Mouse (Mus musculus): ENCODE data around the gene Ndufaf8. TPM values are rescaled to one million over a fixed set of nuclear protein-coding genes. Genes with fewer than 3 reads are reported as not detected.

Gene Ndufaf8
- total and polyA plus RNA-seq, 3 experiments = 10.4 to 60.0 (median 15.1) TPM

- Histone ChIP-seq H3K4me1 (ENCODE audit: insufficient read depth, low read depth, low read length) (peaks cover 9% of the 10 kb centered on the region), H3K36me3 (replicated peaks) (peaks cover 99% of the 10 kb centered on the region), H3K27me3 (ENCODE audit: insufficient read depth, low read length) (no peaks in the 10 kb centered on the region), H3K4me3 (ENCODE audit: low read depth, low read length) (no peak overlapping the region), H3K9me3 (replicated peaks) (no peaks in the 10 kb centered on the region)
- ATAC-seq (ENCODE audit: extremely low read depth, insufficient number of reproducible peaks, low FRiP score, poor library complexity, severe bottlenecking) = no peak
- TF ChIP-seq CTCF (IDR thresholded peaks at IDR 0.05; ENCODE audit: low read depth, low read length) = peak; percentile 31; the same call in 1 of the 2 replicates
- no peak for TF ChIP-seq GATA1 (IDR thresholded peaks at IDR 0.05; ENCODE audit: borderline replicate concordance, low read length)
- DNase-seq (ENCODE audit: low spot score) = no peak
Observed at GRCm38 (mm10) chr11:120120642-120121420, 22.1 kb downstream of the Ndufaf8 start.

- ATAC-seq (ENCODE audit: extremely low read depth, insufficient number of reproducible peaks, low FRiP score, poor library complexity, severe bottlenecking) = no peak
- H3K9me3 ChIP-seq (replicated peaks) = no peaks in the 10 kb centered on the region
- H3K4me1 ChIP-seq (ENCODE audit: insufficient read depth, low read depth, low read length) = peaks cover 12% of the 10 kb centered on the region
- H3K27me3 ChIP-seq (ENCODE audit: insufficient read depth, low read length) = no peaks in the 10 kb centered on the region
- H3K36me3 ChIP-seq (replicated peaks) = peaks cover 98% of the 10 kb centered on the region
- H3K4me3 ChIP-seq (ENCODE audit: low read depth, low read length) = no peak overlapping the region
- DNase-seq (ENCODE audit: low spot score) = no peak
- TF ChIP-seq GATA2 (IDR thresholded peaks at IDR 0.05; ENCODE audit: borderline replicate concordance, low read depth, low read length) = no peak
- TF ChIP-seq TAL1 (conservative IDR thresholded peaks at IDR 0.05; ENCODE audit: low read depth, low read length) = no peak
- no peak for TF ChIP-seq GATA1 (IDR thresholded peaks at IDR 0.05; ENCODE audit: borderline replicate concordance, low read length)
- TF ChIP-seq CTCF (IDR thresholded peaks at IDR 0.05; ENCODE audit: low read depth, low read length) = no peak
- TF ChIP-seq POLR2AphosphoS5 (IDR thresholded peaks at IDR 0.05; ENCODE audit: insufficient replicate concordance, low read depth, low read length) = no peak
Observed at GRCm38 (mm10) chr11:120122126-120122525, 23.4 kb downstream of the Ndufaf8 start.

- ATAC-seq (ENCODE audit: extremely low read depth, insufficient number of reproducible peaks, low FRiP score, poor library complexity, severe bottlenecking) = no peak
- no peaks in the 10 kb centered on the region for H3K9me3 ChIP-seq (replicated peaks)
- no peak overlapping the region for H3K4me3 ChIP-seq (ENCODE audit: low read depth, low read length)
- H3K4me1 ChIP-seq (ENCODE audit: insufficient read depth, low read depth, low read length) = peaks cover 4% of the 10 kb centered on the region; the same call in 1 of the 2 replicates
- no peak for TF ChIP-seq TAL1 (conservative IDR thresholded peaks at IDR 0.05; ENCODE audit: low read depth, low read length)
- no peak for TF ChIP-seq GATA1 (IDR thresholded peaks at IDR 0.05; ENCODE audit: borderline replicate concordance, low read length)
- TF ChIP-seq CTCF (IDR thresholded peaks at IDR 0.05; ENCODE audit: low read depth, low read length) = no peak
- no peak for TF ChIP-seq GATA2 (IDR thresholded peaks at IDR 0.05; ENCODE audit: borderline replicate concordance, low read depth, low read length)
- TF ChIP-seq POLR2AphosphoS5 (IDR thresholded peaks at IDR 0.05; ENCODE audit: insufficient replicate concordance, low read depth, low read length) = no peak
- DNase-seq (ENCODE audit: low spot score) = no peak
- H3K36me3 ChIP-seq (replicated peaks) = peaks cover 98% of the 10 kb centered on the region
- no peaks in the 10 kb centered on the region for H3K27me3 ChIP-seq (ENCODE audit: insufficient read depth, low read length)
Observed at GRCm38 (mm10) chr11:120126845-120127244, 28.1 kb downstream of the Ndufaf8 start.

GRCm38 (mm10) chr11:120129281-120129680, 30.6 kb downstream of the Ndufaf8 start:
- no peaks in the 10 kb centered on the region for H3K9me3 ChIP-seq (replicated peaks)
- H3K36me3 ChIP-seq (replicated peaks) = peaks cover 98% of the 10 kb centered on the region
- H3K4me1 ChIP-seq (ENCODE audit: insufficient read depth, low read depth, low read length) = peaks cover 8% of the 10 kb centered on the region; the same call in 1 of the 2 replicates
- no peak for TF ChIP-seq GATA1 (IDR thresholded peaks at IDR 0.05; ENCODE audit: borderline replicate concordance, low read length)
- TF ChIP-seq CTCF (IDR thresholded peaks at IDR 0.05; ENCODE audit: low read depth, low read length) = no peak
- TF ChIP-seq TAL1 (conservative IDR thresholded peaks at IDR 0.05; ENCODE audit: low read depth, low read length) = no peak
- TF ChIP-seq POLR2AphosphoS5 (IDR thresholded peaks at IDR 0.05; ENCODE audit: insufficient replicate concordance, low read depth, low read length) = no peak
- H3K27me3 ChIP-seq (ENCODE audit: insufficient read depth, low read length) = no peaks in the 10 kb centered on the region
- DNase-seq (ENCODE audit: low spot score) (no peak), ATAC-seq (ENCODE audit: extremely low read depth, insufficient number of reproducible peaks, low FRiP score, poor library complexity, severe bottlenecking) (no peak)
- H3K4me3 ChIP-seq (ENCODE audit: low read depth, low read length) = no peak overlapping the region

- Histone ChIP-seq H3K4me1 (ENCODE audit: insufficient read depth, low read depth, low read length) (peaks cover 51% of the 10 kb centered on the region), H3K4me3 (ENCODE audit: low read depth, low read length) (no peak overlapping the region), H3K9me3 (replicated peaks) (no peaks in the 10 kb centered on the region), H3K36me3 (replicated peaks) (peaks cover 100% of the 10 kb centered on the region), H3K27me3 (ENCODE audit: insufficient read depth, low read length) (no peaks in the 10 kb centered on the region)
- TF ChIP-seq TAL1 (conservative IDR thresholded peaks at IDR 0.05; ENCODE audit: low read depth, low read length) (no peak), GATA1 (IDR thresholded peaks at IDR 0.05; ENCODE audit: borderline replicate concordance, low read length) (no peak), CTCF (IDR thresholded peaks at IDR 0.05; ENCODE audit: low read depth, low read length) (no peak), GATA2 (IDR thresholded peaks at IDR 0.05; ENCODE audit: borderline replicate concordance, low read depth, low read length) (no peak), POLR2AphosphoS5 (IDR thresholded peaks at IDR 0.05; ENCODE audit: insufficient replicate concordance, low read depth, low read length) (no peak)
- DNase-seq (ENCODE audit: low spot score) (no peak), ATAC-seq (ENCODE audit: extremely low read depth, insufficient number of reproducible peaks, low FRiP score, poor library complexity, severe bottlenecking) (no peak)
Observed at GRCm38 (mm10) chr11:120134148-120134547, 35.4 kb downstream of the Ndufaf8 start.

- H3K27me3 ChIP-seq (ENCODE audit: insufficient read depth, low read length) = no peaks in the 10 kb centered on the region
- no peaks in the 10 kb centered on the region for H3K9me3 ChIP-seq (replicated peaks)
- no peak for DNase-seq (ENCODE audit: low spot score)
- H3K4me1 ChIP-seq (ENCODE audit: insufficient read depth, low read depth, low read length) = peaks cover 59% of the 10 kb centered on the region
- no peak overlapping the region for H3K4me3 ChIP-seq (ENCODE audit: low read depth, low read length)
- H3K36me3 ChIP-seq (replicated peaks) = peaks cover 100% of the 10 kb centered on the region
- ATAC-seq (ENCODE audit: extremely low read depth, insufficient number of reproducible peaks, low FRiP score, poor library complexity, severe bottlenecking) = no peak
- TF ChIP-seq TAL1 (conservative IDR thresholded peaks at IDR 0.05; ENCODE audit: low read depth, low read length) (no peak), GATA1 (IDR thresholded peaks at IDR 0.05; ENCODE audit: borderline replicate concordance, low read length) (no peak), GATA2 (IDR thresholded peaks at IDR 0.05; ENCODE audit: borderline replicate concordance, low read depth, low read length) (no peak), POLR2AphosphoS5 (IDR thresholded peaks at IDR 0.05; ENCODE audit: insufficient replicate concordance, low read depth, low read length) (no peak), CTCF (IDR thresholded peaks at IDR 0.05; ENCODE audit: low read depth, low read length) (no peak)
Observed at GRCm38 (mm10) chr11:120134847-120135530, 36.3 kb downstream of the Ndufaf8 start.
